Mouse (Mus musculus) C2C12 (cell line): ENCODE results near the gene Gm15114. TPM values are rescaled to one million over a fixed set of nuclear protein-coding genes. Genes with fewer than 3 reads are reported as not detected.
"Not testable (repeated sequence)": the region's sequence is repeated elsewhere in the genome, so short reads cannot be mapped to it uniquely, and the experiment has no call there.

ENCODE experiments used
- H3K27me3 ChIP-seq: one replicate; pipeline ENCODE4 v1.6.1; 2011; ENCODE audit not compliant: control insufficient read depth, insufficient read depth, insufficient read length
- H3K36me3 ChIP-seq: one replicate; pipeline ENCODE4 v1.6.1; 2011; ENCODE audit not compliant: control insufficient read depth, insufficient read depth
- H3K4me3 ChIP-seq: one replicate; pipeline ENCODE4 v1.5.1; 2011; ENCODE audit warnings: mild to moderate bottlenecking, control low read depth; ENCODE audit not compliant: poor library complexity, insufficient read depth, severe bottlenecking
- H3K79me2 ChIP-seq: one replicate; pipeline ENCODE4 v1.6.1; 2011; ENCODE audit not compliant: control insufficient read depth, insufficient read depth
- H3K79me3 ChIP-seq: one replicate; pipeline ENCODE4 v1.6.1; 2011; ENCODE audit warnings: low read depth, control low read depth
- H3ac ChIP-seq: one replicate; pipeline ENCODE3; 2011; ENCODE audit warnings: low read depth; ENCODE audit not compliant: control insufficient read depth, insufficient read length
- long read RNA-seq, 2 experiments: library from polyadenylated mRNA; unstranded; transcript quantifications; one replicate each; pipeline ENCODE4 v2.0.0; 2019 to 2020
- polyA plus RNA-seq: library from polyadenylated mRNA; unstranded; fragments of >200 nt; fragmentation: generic; extraction: Trizol; gene quantifications from one replicate; pipeline ENCODE4 v1.2.1, GENCODE M21; 2012; ENCODE audit warnings: missing spikeins

The Gm15114 gene
- polyA plus RNA-seq: not detected
- long read RNA-seq, experiment 1: 0 reads
- long read RNA-seq, experiment 2: 0 reads

GRCm38 (mm10) chrX:148488649-148489048, at the start of gene Gm15114:
Gene Gm15114, plus strand, starts transcription at chrX:148488949.
- H3K36me3 ChIP-seq, H3K79me3 ChIP-seq, H3K4me3 ChIP-seq, H3K79me2 ChIP-seq, H3ac ChIP-seq, H3K27me3 ChIP-seq: not testable (repeated sequence)

Other genes starting within 250 kb of the Gm15114 start
- not detected for gene Gm8334, start 126.2 kb downstream of the Gm15114 start, polyA plus RNA-seq
- gene Gm15127, start 174.6 kb downstream of the Gm15114 start, polyA plus RNA-seq: not detected